Mouse (Mus musculus) spleen, adult 2 months (tissue): ENCODE measurements around the gene Zfp143.

ENCODE experiments used
- CTCF ChIP-seq: fragments of 200-500 bp; IDR thresholded peaks from 2 replicates; pipeline ENCODE4 v1.5.1; 2011; ENCODE audit warnings: mild to moderate bottlenecking, inconsistent platforms; ENCODE audit not compliant: insufficient read depth, insufficient read length, insufficient replicate concordance; ENCODE audit errors: extremely low read depth
- POLR2A ChIP-seq: fragments of 200-500 bp; IDR thresholded peaks from 2 replicates; pipeline ENCODE4 v1.6.1; 2011; ENCODE audit warnings: low read depth, low read length, inconsistent platforms

DNA sequence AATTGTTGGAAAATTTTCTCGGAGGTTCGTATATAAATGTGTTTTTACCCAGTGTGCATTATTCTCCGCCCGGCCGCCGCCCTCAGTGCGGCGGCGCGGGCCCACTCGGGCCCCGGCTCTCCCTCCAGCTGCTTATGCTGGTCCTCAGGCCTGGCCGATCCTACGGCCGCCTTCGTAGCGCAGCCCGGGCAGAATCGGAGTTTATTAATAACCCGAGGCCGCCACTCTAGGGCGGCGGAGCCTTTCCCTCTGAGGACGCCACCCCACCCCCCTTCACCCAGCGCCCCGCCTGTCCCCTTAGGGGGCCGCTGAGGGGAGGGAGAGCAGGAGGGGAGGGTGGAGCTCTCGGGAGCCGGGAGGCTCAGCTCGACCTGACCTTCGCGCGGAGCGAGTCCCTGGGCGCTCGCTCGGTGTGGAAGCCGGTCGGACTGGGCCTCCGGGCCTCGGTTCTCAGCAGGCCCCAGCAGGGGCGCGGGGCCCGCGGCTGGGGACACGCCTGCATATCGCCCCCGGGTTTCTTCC lies 796 bp downstream of the Zfp143 start:
- TF ChIP-seq CTCF (no peak), POLR2A (peak; percentile 76)
